Mouse (Mus musculus) adrenal gland, adult 2 months (tissue): ENCODE results near the gene Dld. TPM values are rescaled to one million over a fixed set of nuclear protein-coding genes. Genes with fewer than 3 reads are reported as not detected.

ENCODE experiments used
- DNase-seq: peaks from one replicate; pipeline ENCODE4 v3.0.0; 2021
- long read RNA-seq: library from polyadenylated mRNA; stranded (forward); transcript quantifications from one replicate; pipeline ENCODE4 v2.0.0, GENCODE M21; 2021
- polyA plus RNA-seq: library from polyadenylated mRNA; depleted of rRNA; stranded (reverse); fragments of >200 nt; gene quantifications from 2 replicates; pipeline ENCODE4 v1.2.3, GENCODE M21; 2012; rRNA removed
- total RNA-seq, 2 experiments: library from RNA; stranded (reverse); gene quantifications; 2 replicates each; pipeline ENCODE4 v1.2.3; 2021

Dld gene
- total RNA-seq = 100 to 1,000 TPM; 262 to 322 TPM
- 7.4 and 7.6 TPM in 2 replicates for polyA plus RNA-seq
- long read RNA-seq, transcript Dld-201 (14 exons, 2,544 nt) = major isoform, 304 of 328 reads
- long read RNA-seq, partial matches to known transcripts = 12 of 328 reads
- long read RNA-seq, other reads (novel, unspliced or antisense) = 12 of 328 reads

DNA sequence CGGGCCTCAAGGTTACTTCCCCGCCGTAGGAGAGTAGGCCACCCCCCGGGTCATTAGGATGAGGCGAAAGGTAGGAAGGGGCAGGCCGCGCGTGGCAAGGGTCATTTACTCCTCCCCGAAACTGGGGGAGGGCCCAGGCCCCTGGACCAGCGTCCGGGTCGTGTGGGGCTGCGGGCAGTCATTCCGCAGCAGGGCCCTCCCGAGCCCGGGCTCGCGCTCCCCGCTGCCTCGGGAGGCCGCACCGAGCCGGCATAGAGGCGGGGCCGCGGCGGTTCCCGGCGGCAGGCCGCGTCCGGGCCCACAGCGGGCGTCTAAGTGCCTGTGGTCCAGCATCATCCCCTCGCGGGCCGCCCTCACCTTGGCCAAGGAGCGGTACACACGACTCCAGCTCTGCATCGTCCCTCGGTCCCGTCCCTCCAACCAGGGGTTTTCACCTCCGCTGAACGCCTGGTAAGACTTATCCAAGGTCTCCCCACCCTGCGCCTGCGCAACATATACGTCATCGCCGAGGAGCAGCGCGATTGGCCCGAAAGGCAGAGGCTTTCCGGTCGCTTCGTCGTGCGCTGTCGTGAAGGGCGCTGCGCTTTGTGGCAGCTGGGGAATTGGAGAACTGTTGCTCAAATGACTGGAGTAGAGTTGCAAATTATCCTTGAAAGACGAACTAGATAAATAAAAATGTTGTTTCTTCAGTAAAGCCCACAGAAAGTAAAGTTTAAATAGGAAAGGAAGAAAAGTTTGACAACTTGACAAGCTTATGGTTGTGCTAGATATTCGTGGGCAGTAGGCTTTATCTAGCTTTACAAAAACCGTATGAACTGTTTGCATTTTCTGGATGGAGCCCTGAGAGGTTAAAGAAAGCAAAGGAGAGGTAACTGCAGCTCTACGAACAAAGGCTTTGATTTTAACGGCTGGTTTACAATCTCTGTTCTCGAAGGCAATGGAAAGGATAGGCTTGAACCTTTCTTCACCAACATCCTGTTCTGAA lies at the start of gene Dld:
Dld (minus strand) TSS at position 510 of the 985 bp plus-strand sequence.
- DNase-seq = peak; percentile 98

DNA sequence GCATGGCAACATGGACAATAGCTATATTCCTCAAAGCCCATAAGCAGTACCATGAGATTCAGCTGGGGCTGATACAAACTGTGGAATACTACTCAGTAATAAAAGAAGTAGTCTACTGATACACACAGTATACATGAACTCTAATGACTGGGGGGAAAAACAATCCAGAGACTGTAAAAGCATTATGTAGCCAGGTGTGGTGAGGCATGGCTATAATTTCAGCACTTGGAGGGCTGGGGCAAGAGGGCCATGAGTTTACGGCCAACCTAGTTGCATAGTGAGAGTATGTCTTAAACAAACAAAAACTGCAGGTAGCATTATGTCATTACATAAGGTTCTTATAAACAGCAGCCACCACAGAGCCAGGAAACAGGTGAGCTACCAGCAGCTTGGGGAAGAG lies 49.6 kb upstream of the Dld start:
- no peak for DNase-seq

- no peak for DNase-seq
Measured at GRCm38 (mm10) chr12:31397709-31398108, 46.5 kb upstream of the Dld start.

DNA sequence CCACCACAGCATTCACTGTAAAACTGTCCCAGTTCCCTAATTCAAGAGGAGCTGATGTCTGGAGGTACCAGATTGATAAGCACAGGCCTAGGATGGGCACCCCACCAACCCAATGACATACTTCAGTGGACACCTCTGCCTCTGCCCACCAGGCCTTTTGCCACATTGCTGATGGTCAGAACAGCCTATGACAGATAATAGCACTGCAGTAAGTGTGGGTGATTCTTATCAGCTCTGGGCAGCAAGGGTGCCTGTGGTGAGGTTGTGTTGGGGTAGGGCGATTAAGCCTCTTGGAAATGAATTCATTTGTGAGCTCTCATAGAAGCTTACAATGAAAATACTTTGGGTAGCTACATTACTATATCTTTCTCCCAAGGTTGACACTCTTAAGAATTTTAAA lies 44.6 kb upstream of the Dld start:
- DNase-seq = no peak

GRCm38 (mm10) chr12:31391696-31392095 lies 40.4 kb upstream of the Dld start:
- DNase-seq = no peak

DNA sequence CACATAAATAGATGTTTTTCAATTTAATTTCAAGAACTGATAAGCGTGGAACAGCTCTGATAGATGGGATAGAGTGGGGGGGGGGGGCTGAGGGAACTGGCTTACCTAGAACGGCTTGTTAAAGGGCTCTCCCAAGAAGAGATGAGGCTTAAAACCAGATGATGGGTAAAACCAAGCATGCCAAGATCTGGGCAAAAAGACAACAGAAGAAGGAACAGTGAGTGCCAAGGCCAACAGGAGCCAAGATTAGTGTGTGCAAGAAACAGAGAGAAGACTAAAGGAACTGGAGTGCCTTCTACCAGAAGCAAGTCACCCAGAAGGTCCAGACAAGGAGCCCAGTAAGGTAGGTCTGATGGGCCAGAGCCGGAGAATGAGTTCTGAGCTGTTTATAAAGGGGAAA lies 39.3 kb upstream of the Dld start, which contains the start of gene Slc26a3:
Slc26a3 (plus strand) TSS at position 301 of the 400 bp plus-strand sequence.
- DNase-seq = no peak

GRCm38 (mm10) chr12:31387303-31387702 lies 36.0 kb upstream of the Dld start:
- DNase-seq = no peak

GRCm38 (mm10) chr12:31382451-31382850 lies 31.2 kb upstream of the Dld start:
- peak; percentile 30 for DNase-seq

- DNase-seq = no peak
Measured at GRCm38 (mm10) chr12:31380878-31381277, 29.6 kb upstream of the Dld start.

DNA sequence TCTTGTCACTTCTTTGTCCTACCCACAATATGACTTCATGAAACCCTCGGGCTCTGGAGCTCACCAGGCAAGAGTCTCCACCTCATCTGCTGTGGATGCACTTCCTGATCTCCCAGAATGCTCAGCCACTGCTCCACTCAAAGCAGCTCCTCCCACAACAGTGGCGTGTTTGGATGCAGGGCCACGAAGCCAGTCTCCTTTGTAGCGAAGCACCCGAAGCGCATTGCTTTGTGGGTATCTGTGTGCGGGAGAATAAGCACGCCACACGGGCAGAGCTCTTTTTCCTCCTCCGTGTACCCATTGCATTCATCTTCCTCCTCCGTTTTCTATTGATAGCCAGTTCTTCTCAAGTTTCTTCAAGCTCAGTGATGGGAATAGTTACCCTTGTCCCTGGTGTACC lies 26.0 kb upstream of the Dld start:
- no peak for DNase-seq

GRCm38 (mm10) chr12:31376326-31376950 lies 25.2 kb upstream of the Dld start:
- peak; percentile 7 for DNase-seq

- DNase-seq = no peak
Measured at GRCm38 (mm10) chr12:31375283-31375615, 24.0 kb upstream of the Dld start.

DNA sequence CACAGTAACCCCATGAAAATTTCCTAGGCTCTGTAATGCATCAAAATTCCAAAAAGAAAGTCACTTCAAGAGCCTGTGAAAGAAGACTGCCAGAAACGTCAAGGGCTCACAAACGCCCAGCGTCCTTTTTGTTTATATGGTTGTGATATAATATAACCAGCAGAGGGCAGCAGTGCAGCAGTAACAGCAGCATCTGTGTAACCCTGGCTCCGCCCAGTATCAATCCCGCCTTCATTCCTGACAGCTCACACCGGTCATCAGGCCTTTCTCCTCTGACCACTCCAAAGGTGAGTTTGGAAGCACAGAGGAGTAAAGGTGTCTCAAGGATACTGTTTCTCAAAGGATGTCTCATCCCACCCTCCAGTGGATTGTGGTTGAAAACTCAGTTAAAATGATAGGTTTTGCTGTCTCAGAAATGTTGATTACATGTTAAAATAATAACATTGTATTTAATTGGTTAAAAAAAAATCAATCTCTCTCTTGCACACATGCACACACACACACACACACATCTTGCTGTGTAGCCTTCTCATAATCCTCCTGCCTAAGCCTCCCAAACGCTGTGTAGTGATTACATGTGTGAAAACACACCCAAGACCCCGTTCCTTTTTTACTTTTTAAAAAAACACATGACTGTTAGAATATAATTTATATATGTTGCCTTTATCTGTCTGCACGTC lies 23.5 kb upstream of the Dld start:
- peak; percentile 63 for DNase-seq

- no peak for DNase-seq
Measured at GRCm38 (mm10) chr12:31369656-31370055, 18.4 kb upstream of the Dld start.

DNA sequence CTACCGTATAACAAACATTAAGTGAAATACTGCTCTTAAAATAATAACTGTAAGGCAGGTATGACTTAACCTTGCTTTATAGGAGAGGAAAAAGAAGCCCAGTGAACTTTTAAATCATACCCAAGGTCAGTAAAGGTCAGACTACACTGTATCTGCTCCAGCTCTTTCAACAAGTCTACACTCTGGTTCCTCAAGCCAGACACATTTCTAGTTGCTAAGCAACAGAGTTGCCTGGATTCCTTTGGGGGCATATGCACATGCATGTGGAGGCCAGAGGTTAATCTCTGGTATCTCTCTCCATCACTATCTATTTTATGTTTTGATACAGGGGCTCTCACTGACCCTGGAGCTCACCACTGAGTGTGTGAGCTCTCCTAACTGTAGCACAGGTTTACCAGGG lies 17.9 kb upstream of the Dld start:
- no peak for DNase-seq

- no peak for DNase-seq
Measured at GRCm38 (mm10) chr12:31367721-31368120, 16.5 kb upstream of the Dld start.

- no peak for DNase-seq
Measured at GRCm38 (mm10) chr12:31366428-31366827, 15.2 kb upstream of the Dld start.

DNA sequence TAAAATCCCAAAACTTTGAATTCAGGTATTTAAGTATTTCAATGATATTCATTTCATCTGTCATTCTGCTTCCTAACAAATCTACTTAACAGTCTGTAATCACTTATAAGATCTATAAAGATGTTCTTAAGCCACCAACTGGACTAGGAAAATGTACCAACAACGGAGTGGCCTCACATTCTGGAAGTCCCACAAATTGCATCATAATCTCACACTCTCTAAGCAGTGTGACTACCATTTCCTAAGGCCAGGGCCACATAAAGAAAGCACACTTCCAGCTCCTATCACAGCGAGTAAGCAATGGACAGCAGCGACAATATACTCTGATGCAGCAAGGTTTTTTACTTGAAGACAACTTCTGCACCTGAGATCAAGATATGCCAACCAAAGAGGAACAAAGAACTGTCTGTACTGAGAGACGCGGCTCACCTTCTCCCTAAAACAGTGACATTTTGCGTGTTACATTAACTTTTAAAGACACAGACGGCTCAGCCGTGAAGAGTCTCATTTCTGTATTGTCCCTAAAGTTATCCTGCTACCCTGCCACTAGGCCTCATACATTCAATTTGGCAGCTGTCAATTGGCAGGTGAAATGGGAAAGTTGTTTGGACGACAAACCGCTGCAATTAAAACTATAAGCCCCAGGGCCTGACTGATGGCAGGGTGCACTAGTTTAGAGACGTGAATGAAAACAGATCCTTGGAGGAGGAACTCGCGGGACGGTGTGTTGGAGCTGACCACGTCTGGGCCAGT lies 886 bp downstream of the Dld start:
- peak; percentile 13 for DNase-seq

GRCm38 (mm10) chr12:31333261-31333660 lies 18.0 kb downstream of the Dld start:
- DNase-seq = no peak

GRCm38 (mm10) chr12:31327139-31327538 lies 24.1 kb downstream of the Dld start:
- no peak for DNase-seq

DNA sequence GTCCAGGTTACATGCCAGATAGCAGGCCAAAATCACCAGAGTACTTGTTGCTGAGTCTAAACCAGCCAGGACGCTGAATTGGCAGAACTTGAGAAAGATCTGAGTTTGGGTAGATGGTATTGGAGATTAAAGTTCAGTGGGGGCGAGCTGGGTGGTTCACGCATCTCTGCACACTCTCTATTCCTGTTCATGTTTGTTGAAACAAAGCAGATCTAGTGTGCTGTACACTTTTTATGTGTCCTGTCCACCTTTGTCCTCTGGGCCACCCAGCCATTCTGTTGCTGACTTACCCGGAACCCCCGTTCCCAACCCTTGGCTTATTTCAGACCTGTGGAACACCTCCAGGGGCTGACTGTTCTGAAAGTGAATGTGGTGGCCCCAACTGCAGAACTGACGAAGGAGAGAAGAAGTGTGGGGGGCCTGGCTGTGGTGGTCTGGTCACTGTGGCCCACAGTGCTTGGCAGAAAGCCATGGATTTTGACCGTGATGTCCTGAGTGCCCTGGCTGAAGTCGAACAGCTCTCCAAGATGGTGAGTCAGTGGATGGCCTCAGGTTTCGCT lies 28.0 kb downstream of the Dld start:
- no peak for DNase-seq
